Mouse (Mus musculus) forebrain, embryonic 11.5 days (tissue): ENCODE measurements around the gene Sik3. TPM values are rescaled to one million over a fixed set of nuclear protein-coding genes. Genes with fewer than 3 reads are reported as not detected.

ENCODE experiments used
- ATAC-seq: fragments of 200-750 bp; cut with Nextera tagmentation; replicated peaks from 2 replicates; pipeline ENCODE4 v1.8.0; 2017; ENCODE audit warnings: moderate TSS enrichment; ENCODE audit not compliant: low FRiP score
- DNase-seq: peaks from one replicate; pipeline ENCODE4 v3.0.0-alpha.2; 2017; ENCODE audit warnings: low spot score
- H3K27ac ChIP-seq: fragments of 300-500 bp; sonication (generic); 2 replicates; pipeline ENCODE4 v1.5.1; 2014; ENCODE audit warnings: low read depth, low read length
- H3K27me3 ChIP-seq: fragments of 300-500 bp; sonication (generic); 2 replicates; pipeline ENCODE4 v1.6.1; 2014; ENCODE audit warnings: mild to moderate bottlenecking, low read length, mixed read lengths; ENCODE audit not compliant: control insufficient read depth, insufficient read depth
- H3K36me3 ChIP-seq: fragments of 300-500 bp; sonication (generic); 2 replicates; pipeline ENCODE4 v1.6.1; 2014; ENCODE audit warnings: mild to moderate bottlenecking, low read length, moderate library complexity, mixed read lengths; ENCODE audit not compliant: control insufficient read depth, insufficient read depth
- H3K4me1 ChIP-seq: fragments of 300-500 bp; sonication (generic); replicated peaks from 2 replicates; pipeline ENCODE4 v1.6.1; 2014; ENCODE audit warnings: low read length, mixed read lengths; ENCODE audit not compliant: control insufficient read depth, insufficient read depth
- H3K4me2 ChIP-seq: fragments of 300-500 bp; sonication (generic); 2 replicates; pipeline ENCODE4 v1.6.1; 2014; ENCODE audit warnings: low read depth, mild to moderate bottlenecking, low read length, moderate library complexity, mixed read lengths; ENCODE audit not compliant: severe bottlenecking
- H3K4me3 ChIP-seq: fragments of 300-500 bp; sonication (generic); 2 replicates; pipeline ENCODE4 v1.5.1; 2014; ENCODE audit warnings: low read depth, low read length
- H3K9ac ChIP-seq: fragments of 300-500 bp; sonication (generic); 2 replicates; pipeline ENCODE4 v1.6.1; 2014; ENCODE audit warnings: low read length
- H3K9me3 ChIP-seq: fragments of 300-500 bp; sonication (generic); 2 replicates; pipeline ENCODE4 v1.6.1; 2016; ENCODE audit warnings: low read length, mixed read lengths; ENCODE audit not compliant: control insufficient read depth
- WGBS: fragments of 180-500 bp; shearing (Covaris S2); extraction: QIAGEN DNeasy Blood & Tissue Kit; methylation state at CpG from one replicate; pipeline ENCODE4 v1.1.7; 2014; 5-methylcytosine and 5-hydroxymethylcytosine counted together
- polyA plus RNA-seq: library from polyadenylated mRNA; unstranded; fragments of >200 nt; fragmentation: Nextera tagmentation; extraction: Ambion mirVana; gene quantifications from 2 replicates; pipeline ENCODE4 v1.2.1, GENCODE M21; 2014

Gene Sik3
- polyA plus RNA-seq, 1 experiment from 2014 or later = 11.3 TPM

- Histone ChIP-seq H3K27ac (no peak overlapping the region), H3K9ac (no peak overlapping the region), H3K4me3 (no peak overlapping the region), H3K36me3 (no peaks in the 10 kb centered on the region), H3K4me1 (peaks cover 2% of the 10 kb centered on the region; the same call in 1 of the 2 replicates), H3K4me2 (no peak overlapping the region), H3K27me3 (no peaks in the 10 kb centered on the region), H3K9me3 (no peaks in the 10 kb centered on the region)
- 73% methylated on average over 9 of the region's 9 CpGs for WGBS
- ATAC-seq (no peak), DNase-seq (no peak)
Measured at GRCm38 (mm10) chr9:46072101-46072835, 59.6 kb downstream of the Sik3 start.

GRCm38 (mm10) chr9:46073443-46073842, 60.8 kb downstream of the Sik3 start:
- Histone ChIP-seq H3K4me3 (no peak overlapping the region), H3K4me1 (peaks cover 2% of the 10 kb centered on the region; the same call in 1 of the 2 replicates), H3K9ac (no peak overlapping the region), H3K27ac (no peak overlapping the region), H3K36me3 (no peaks in the 10 kb centered on the region), H3K27me3 (no peaks in the 10 kb centered on the region), H3K9me3 (no peaks in the 10 kb centered on the region), H3K4me2 (no peak overlapping the region)
- no peak for DNase-seq
- ATAC-seq = no peak
- WGBS = 87% methylated on average over 3 of the region's 3 CpGs

- DNase-seq (no peak), ATAC-seq (no peak)
- H3K9me3 ChIP-seq = no peaks in the 10 kb centered on the region
- H3K27ac ChIP-seq = no peak overlapping the region
- 82% methylated on average over 2 of the region's 2 CpGs for WGBS
- H3K36me3 ChIP-seq = no peaks in the 10 kb centered on the region
- no peak overlapping the region for H3K9ac ChIP-seq
- peaks cover under 1% of the 10 kb centered on the region; the same call in 1 of the 2 replicates for H3K4me1 ChIP-seq
- H3K4me3 ChIP-seq = no peak overlapping the region
- H3K4me2 ChIP-seq = no peak overlapping the region
- no peaks in the 10 kb centered on the region for H3K27me3 ChIP-seq
Measured at GRCm38 (mm10) chr9:46075578-46075977, 63.0 kb downstream of the Sik3 start.

GRCm38 (mm10) chr9:46082381-46082821, 69.8 kb downstream of the Sik3 start:
- Histone ChIP-seq H3K4me3 (no peak overlapping the region), H3K27ac (no peak overlapping the region), H3K27me3 (no peaks in the 10 kb centered on the region), H3K4me1 (no peaks in the 10 kb centered on the region; the same call in 1 of the 2 replicates), H3K4me2 (no peak overlapping the region), H3K9me3 (no peaks in the 10 kb centered on the region), H3K36me3 (no peaks in the 10 kb centered on the region), H3K9ac (no peak overlapping the region)
- WGBS = 81% methylated on average over 6 of the region's 6 CpGs
- ATAC-seq (no peak), DNase-seq (no peak)

GRCm38 (mm10) chr9:46083490-46083893, 70.9 kb downstream of the Sik3 start:
- H3K36me3 ChIP-seq = no peaks in the 10 kb centered on the region
- ATAC-seq = no peak
- 81% methylated on average over 7 of the region's 7 CpGs for WGBS
- H3K4me2 ChIP-seq = no peak overlapping the region
- no peaks in the 10 kb centered on the region for H3K27me3 ChIP-seq
- no peak overlapping the region for H3K9ac ChIP-seq
- no peak for DNase-seq
- H3K9me3 ChIP-seq = no peaks in the 10 kb centered on the region
- no peak overlapping the region for H3K27ac ChIP-seq
- H3K4me1 ChIP-seq = no peaks in the 10 kb centered on the region; the same call in 1 of the 2 replicates
- H3K4me3 ChIP-seq = no peak overlapping the region

GRCm38 (mm10) chr9:46085898-46086297, 73.3 kb downstream of the Sik3 start:
- no peak for ATAC-seq
- no peak overlapping the region for H3K27ac ChIP-seq
- no peak for DNase-seq
- H3K9me3 ChIP-seq = no peaks in the 10 kb centered on the region
- no peak overlapping the region for H3K4me2 ChIP-seq
- H3K9ac ChIP-seq = no peak overlapping the region
- no peaks in the 10 kb centered on the region; the same call in 1 of the 2 replicates for H3K4me1 ChIP-seq
- H3K36me3 ChIP-seq = no peaks in the 10 kb centered on the region
- no peak overlapping the region for H3K4me3 ChIP-seq
- 79% methylated on average over 6 of the region's 7 CpGs for WGBS
- no peaks in the 10 kb centered on the region for H3K27me3 ChIP-seq

- no peak overlapping the region for H3K4me3 ChIP-seq
- H3K27me3 ChIP-seq = no peaks in the 10 kb centered on the region
- no peak for ATAC-seq
- H3K9ac ChIP-seq = no peak overlapping the region
- H3K27ac ChIP-seq = no peak overlapping the region
- H3K36me3 ChIP-seq = no peaks in the 10 kb centered on the region
- no peak overlapping the region for H3K4me2 ChIP-seq
- 81% methylated on average over 3 of the region's 3 CpGs for WGBS
- no peak for DNase-seq
- H3K9me3 ChIP-seq = no peaks in the 10 kb centered on the region
- H3K4me1 ChIP-seq = no peaks in the 10 kb centered on the region; the same call in 1 of the 2 replicates
Measured at GRCm38 (mm10) chr9:46086826-46087225, 74.2 kb downstream of the Sik3 start.

- H3K4me2 ChIP-seq = no peak overlapping the region
- H3K4me3 ChIP-seq = no peak overlapping the region
- DNase-seq (no peak), ATAC-seq (no peak)
- WGBS = 91% methylated on average over 5 of the region's 5 CpGs
- no peaks in the 10 kb centered on the region for H3K9me3 ChIP-seq
- H3K27me3 ChIP-seq = no peaks in the 10 kb centered on the region
- no peak overlapping the region for H3K9ac ChIP-seq
- no peak overlapping the region for H3K27ac ChIP-seq
- no peaks in the 10 kb centered on the region; the same call in 1 of the 2 replicates for H3K4me1 ChIP-seq
- no peaks in the 10 kb centered on the region for H3K36me3 ChIP-seq
Measured at GRCm38 (mm10) chr9:46087461-46087860, 74.8 kb downstream of the Sik3 start.

- Histone ChIP-seq H3K4me3 (no peak overlapping the region), H3K9me3 (no peaks in the 10 kb centered on the region), H3K4me2 (no peak overlapping the region), H3K27me3 (no peaks in the 10 kb centered on the region), H3K4me1 (no peaks in the 10 kb centered on the region), H3K36me3 (no peaks in the 10 kb centered on the region), H3K9ac (no peak overlapping the region), H3K27ac (no peak overlapping the region)
- WGBS = 88% methylated on average over 10 of the region's 10 CpGs
- DNase-seq (no peak), ATAC-seq (no peak)
Measured at GRCm38 (mm10) chr9:46088722-46089121, 76.1 kb downstream of the Sik3 start.
